Mouse (Mus musculus): ENCODE measurements around the gene Olfr282. TPM values are rescaled to one million over a fixed set of nuclear protein-coding genes. Genes with fewer than 3 reads are reported as not detected.

Gene Olfr282
- not detected for total RNA-seq (2023)

GRCm38 (mm10) chr15:98430925-98431324 lies at the start of gene Olfr282:
Gene Olfr282, plus strand, starts transcription at chr15:98431225.

GRCm38 (mm10) chr15:98452288-98452687 lies 21.3 kb downstream of the Olfr282 start, which contains the start of gene Olfr281:
Gene Olfr281, plus strand, starts transcription at chr15:98452588.

GRCm38 (mm10) chr15:98469596-98469995 lies 38.6 kb downstream of the Olfr282 start, which contains the start of gene OR5BS1P:
Gene OR5BS1P, plus strand, starts transcription at chr15:98469896.

GRCm38 (mm10) chr15:98482701-98483100 lies 51.7 kb downstream of the Olfr282 start, which contains the start of gene Lalba:
Gene Lalba, minus strand, starts transcription at chr15:98482721.

Other genes with a start within 250 kb of the Olfr282 start
- gene Olfr288, start 235.7 kb upstream of the Olfr282 start, total RNA-seq (2023): not detected
- not detected for gene Gm44579, start 210.2 kb upstream of the Olfr282 start, total RNA-seq (2023)
- not detected for gene Olfr287, start 210.2 kb upstream of the Olfr282 start, total RNA-seq (2023)
- gene Olfr286, start 196.8 kb upstream of the Olfr282 start, total RNA-seq (2023): not detected
- not detected for gene H1fnt, start 173.9 kb upstream of the Olfr282 start, total RNA-seq (2023)
- gene Zfp641, start 135.1 kb upstream of the Olfr282 start, total RNA-seq (2023): not detected
- not detected for gene Olfr285, start 113.9 kb upstream of the Olfr282 start, total RNA-seq (2023)
- gene Olfr284, start 90.2 kb upstream of the Olfr282 start, total RNA-seq (2023): not detected
- not detected for gene Olfr283, start 50.3 kb upstream of the Olfr282 start, total RNA-seq (2023)
- gene Olfr281, start 21.4 kb downstream of the Olfr282 start, total RNA-seq (2023): not detected
- not detected for gene OR5BS1P, start 38.7 kb downstream of the Olfr282 start, total RNA-seq (2023)
- gene Lalba, start 51.5 kb downstream of the Olfr282 start, total RNA-seq (2023): not detected
- gene Olfr279, start 61.2 kb downstream of the Olfr282 start, total RNA-seq (2023): not detected
- gene Kansl2, start 103.0 kb downstream of the Olfr282 start, total RNA-seq (2023): 10 to 100 TPM; 61.5 to 65.2 TPM
- gene Ccnt1, start 139.7 kb downstream of the Olfr282 start, total RNA-seq (2023): 100 to 1,000 TPM; 123 to 126 TPM
- gene 4930415O20Rik, start 139.8 kb downstream of the Olfr282 start, total RNA-seq (2023): not detected
- gene Adcy6, start 178.9 kb downstream of the Olfr282 start, total RNA-seq (2023): 10 to 100 TPM; 24.1 to 30.7 TPM
- gene Cacnb3, start 199.6 kb downstream of the Olfr282 start, total RNA-seq (2023): under 1 TPM; 0.79 to 0.83 TPM
- 100 to 1,000 TPM; 137 to 163 TPM for gene Ddx23, start 231.7 kb downstream of the Olfr282 start, total RNA-seq (2023)
- 1 to 10 TPM in 1 of 2 experiments, under 1 TPM in 1; 0.82 to 1.3 TPM for gene Rnd1, start 246.2 kb downstream of the Olfr282 start, total RNA-seq (2023)